Mouse (Mus musculus): ENCODE data around the gene Scgb1c1. TPM values are rescaled to one million over a fixed set of nuclear protein-coding genes. Genes with fewer than 3 reads are reported as not detected.
"Not testable (repeated sequence)": the region's sequence is repeated elsewhere in the genome, so short reads cannot be mapped to it uniquely, and the experiment has no call there.

Gene Scgb1c1
- polyA plus RNA-seq, 1 experiment from 2014 or later: not detected

GRCm38 (mm10) chr7:140881696-140882468, 36.5 kb downstream of the Scgb1c1 start, which contains the start of the genes Psmd13 and Sirt3:
Psmd13 (plus strand) TSS chr7:140881968.
Sirt3 (minus strand) TSS chr7:140882309.
- H3K27ac ChIP-seq (ENCODE audit: low read depth, low read length): peak within 1 kb of the TSS; percentile 87
- peak within 1 kb of the TSS; percentile 78 for H3K4me2 ChIP-seq
- peak; percentile 97 for ATAC-seq (replicated peaks; ENCODE audit: insufficient number of reproducible peaks, low FRiP score, low TSS enrichment)
- peaks cover 7% of the 10 kb centered on the region; the same call in 1 of the 2 replicates for H3K4me1 ChIP-seq (ENCODE audit: control insufficient read depth, insufficient read depth, low read length)
- peak within 1 kb of the TSS; percentile 72 for H3K9ac ChIP-seq (ENCODE audit: low read depth, low read length)
- H3K36me3 ChIP-seq (ENCODE audit: control insufficient read depth, insufficient read depth, low read length): 0 out of 2 replicates have a peak, but pooled peaks cover 3% of the 10 kb centered on the region
- under 1% methylated on average over 58 of the region's 59 CpGs for WGBS (ENCODE audit: insufficient replicate concordance)
- no peaks in the 10 kb centered on the region for H3K9me3 ChIP-seq (replicated peaks; ENCODE audit: control insufficient read depth, low read length)
- H3K4me3 ChIP-seq (ENCODE audit: low read depth, low read length): peak within 1 kb of the TSS; percentile 72
- no peaks in the 10 kb centered on the region for H3K27me3 ChIP-seq (ENCODE audit: control insufficient read depth, insufficient read depth, low read length)

GRCm38 (mm10) chr7:140882469-140882803, 37.1 kb downstream of the Scgb1c1 start:
- Histone ChIP-seq H3K27ac (ENCODE audit: low read depth, low read length) (peak overlapping the region; percentile 87; the same call in 1 of the 2 replicates), H3K9me3 (replicated peaks; ENCODE audit: control insufficient read depth, low read length) (no peaks in the 10 kb centered on the region), H3K4me1 (ENCODE audit: control insufficient read depth, insufficient read depth, low read length) (peaks cover 7% of the 10 kb centered on the region; the same call in 1 of the 2 replicates), H3K4me3 (ENCODE audit: low read depth, low read length) (peak overlapping the region; percentile 72), H3K27me3 (ENCODE audit: control insufficient read depth, insufficient read depth, low read length) (no peaks in the 10 kb centered on the region), H3K9ac (ENCODE audit: low read depth, low read length) (peak overlapping the region; percentile 72), H3K36me3 (ENCODE audit: control insufficient read depth, insufficient read depth, low read length) (0 out of 2 replicates have a peak, but pooled peaks cover 3% of the 10 kb centered on the region), H3K4me2 (peak overlapping the region; percentile 78)
- peak; percentile 29; the same call in 1 of the 2 replicates for ATAC-seq (replicated peaks; ENCODE audit: insufficient number of reproducible peaks, low FRiP score, low TSS enrichment)
- WGBS (ENCODE audit: insufficient replicate concordance): under 1% methylated on average over 12 of the region's 12 CpGs

- H3K9ac ChIP-seq (ENCODE audit: low read depth, low read length); ATAC-seq (replicated peaks; ENCODE audit: insufficient number of reproducible peaks, low FRiP score, low TSS enrichment); H3K4me2 ChIP-seq; H3K27me3 ChIP-seq (ENCODE audit: control insufficient read depth, insufficient read depth, low read length); H3K9me3 ChIP-seq (replicated peaks; ENCODE audit: control insufficient read depth, low read length); H3K4me3 ChIP-seq (ENCODE audit: low read depth, low read length); H3K4me1 ChIP-seq (ENCODE audit: control insufficient read depth, insufficient read depth, low read length); H3K27ac ChIP-seq (ENCODE audit: low read depth, low read length): not testable (repeated sequence)
- WGBS (ENCODE audit: insufficient replicate concordance): 95% methylated on average over 16 of the region's 16 CpGs
- H3K36me3 ChIP-seq (ENCODE audit: control insufficient read depth, insufficient read depth, low read length): peaks cover 20% of the 10 kb centered on the region
Measured at GRCm38 (mm10) chr7:140890636-140891035, 45.3 kb downstream of the Scgb1c1 start.

- H3K9me3 ChIP-seq (replicated peaks; ENCODE audit: control insufficient read depth, low read length): no peaks in the 10 kb centered on the region
- H3K4me3 ChIP-seq (ENCODE audit: low read depth, low read length): no peak overlapping the region
- H3K9ac ChIP-seq (ENCODE audit: low read depth, low read length): no peak overlapping the region
- no peak for ATAC-seq (replicated peaks; ENCODE audit: insufficient number of reproducible peaks, low FRiP score, low TSS enrichment)
- no peak overlapping the region for H3K4me2 ChIP-seq
- H3K27me3 ChIP-seq (ENCODE audit: control insufficient read depth, insufficient read depth, low read length): no peaks in the 10 kb centered on the region
- no peaks in the 10 kb centered on the region for H3K4me1 ChIP-seq (ENCODE audit: control insufficient read depth, insufficient read depth, low read length)
- H3K27ac ChIP-seq (ENCODE audit: low read depth, low read length): no peak overlapping the region
- H3K36me3 ChIP-seq (ENCODE audit: control insufficient read depth, insufficient read depth, low read length): peaks cover 29% of the 10 kb centered on the region
- WGBS (ENCODE audit: insufficient replicate concordance): 87% methylated on average over 7 of the region's 7 CpGs
Measured at GRCm38 (mm10) chr7:140894031-140894430, 48.7 kb downstream of the Scgb1c1 start.

- no peak overlapping the region for H3K4me2 ChIP-seq
- 93% methylated on average over 3 of the region's 3 CpGs for WGBS (ENCODE audit: insufficient replicate concordance)
- no peaks in the 10 kb centered on the region for H3K27me3 ChIP-seq (ENCODE audit: control insufficient read depth, insufficient read depth, low read length)
- H3K4me1 ChIP-seq (ENCODE audit: control insufficient read depth, insufficient read depth, low read length): no peaks in the 10 kb centered on the region
- H3K9ac ChIP-seq (ENCODE audit: low read depth, low read length): no peak overlapping the region
- no peak overlapping the region for H3K27ac ChIP-seq (ENCODE audit: low read depth, low read length)
- H3K36me3 ChIP-seq (ENCODE audit: control insufficient read depth, insufficient read depth, low read length): peaks cover 25% of the 10 kb centered on the region
- no peaks in the 10 kb centered on the region for H3K9me3 ChIP-seq (replicated peaks; ENCODE audit: control insufficient read depth, low read length)
- no peak overlapping the region for H3K4me3 ChIP-seq (ENCODE audit: low read depth, low read length)
- ATAC-seq (replicated peaks; ENCODE audit: insufficient number of reproducible peaks, low FRiP score, low TSS enrichment): no peak
Measured at GRCm38 (mm10) chr7:140894611-140895010, 49.3 kb downstream of the Scgb1c1 start.

Other genes with a start within 250 kb of the Scgb1c1 start
- not detected in 2 replicates for gene Olfr46, start 244.3 kb upstream of the Scgb1c1 start, polyA plus RNA-seq (2014; fragmentation: Nextera tagmentation; extraction: Ambion mirVana)
- gene Olfr61, start 216.6 kb upstream of the Scgb1c1 start, polyA plus RNA-seq (2014; fragmentation: Nextera tagmentation; extraction: Ambion mirVana): not detected in 2 replicates
- not detected in 2 replicates for gene Olfr53, start 199.1 kb upstream of the Scgb1c1 start, polyA plus RNA-seq (2014; fragmentation: Nextera tagmentation; extraction: Ambion mirVana)
- not detected in 2 replicates for gene Olfr539, start 185.6 kb upstream of the Scgb1c1 start, polyA plus RNA-seq (2014; fragmentation: Nextera tagmentation; extraction: Ambion mirVana)
- gene Olfr45, start 163.6 kb upstream of the Scgb1c1 start, polyA plus RNA-seq (2014; fragmentation: Nextera tagmentation; extraction: Ambion mirVana): not detected in 2 replicates
- not detected in 2 replicates for gene Olfr541, start 148.3 kb upstream of the Scgb1c1 start, polyA plus RNA-seq (2014; fragmentation: Nextera tagmentation; extraction: Ambion mirVana)
- not detected in 2 replicates for gene Cyp2e1, start 81.8 kb upstream of the Scgb1c1 start, polyA plus RNA-seq (2014; fragmentation: Nextera tagmentation; extraction: Ambion mirVana)
- 0.25 and 0.70 TPM in 2 replicates for gene Syce1, start 57.7 kb upstream of the Scgb1c1 start, polyA plus RNA-seq (2014; fragmentation: Nextera tagmentation; extraction: Ambion mirVana)
- 0.93 and 1.0 TPM in 2 replicates for gene Zfp941, start 23.4 kb upstream of the Scgb1c1 start, polyA plus RNA-seq (2014; fragmentation: Nextera tagmentation; extraction: Ambion mirVana)
- not detected in 2 replicates for gene Urah, start 10.5 kb upstream of the Scgb1c1 start, polyA plus RNA-seq (2014; fragmentation: Nextera tagmentation; extraction: Ambion mirVana)
- not detected in 2 replicates for gene Odf3, start 2.3 kb downstream of the Scgb1c1 start, polyA plus RNA-seq (2014; fragmentation: Nextera tagmentation; extraction: Ambion mirVana)
- not detected in 2 replicates for gene Gm45785, start 10.8 kb downstream of the Scgb1c1 start, polyA plus RNA-seq (2014; fragmentation: Nextera tagmentation; extraction: Ambion mirVana)
- 38.9 and 47.8 TPM in 2 replicates for gene Ric8a, start 11.4 kb downstream of the Scgb1c1 start, polyA plus RNA-seq (2014; fragmentation: Nextera tagmentation; extraction: Ambion mirVana)
- gene Bet1l, start 12.0 kb downstream of the Scgb1c1 start, polyA plus RNA-seq (2014; fragmentation: Nextera tagmentation; extraction: Ambion mirVana): 29.4 and 30.8 TPM in 2 replicates
- 102 and 139 TPM in 2 replicates for gene Psmd13, start 36.4 kb downstream of the Scgb1c1 start, polyA plus RNA-seq (2014; fragmentation: Nextera tagmentation; extraction: Ambion mirVana)
- 31.9 and 34.8 TPM in 2 replicates for gene Sirt3, start 36.8 kb downstream of the Scgb1c1 start, polyA plus RNA-seq (2014; fragmentation: Nextera tagmentation; extraction: Ambion mirVana)
- gene Cox8b, start 54.9 kb downstream of the Scgb1c1 start, polyA plus RNA-seq (2014; fragmentation: Nextera tagmentation; extraction: Ambion mirVana): 69.2 and 75.4 TPM in 2 replicates
- not detected in 2 replicates for gene Nlrp6, start 75.4 kb downstream of the Scgb1c1 start, polyA plus RNA-seq (2014; fragmentation: Nextera tagmentation; extraction: Ambion mirVana)
- gene Pgghg, start 95.8 kb downstream of the Scgb1c1 start, polyA plus RNA-seq (2014; fragmentation: Nextera tagmentation; extraction: Ambion mirVana): 11.1 and 12.0 TPM in 2 replicates
- 0.34 TPM in 1 of 2 replicates, not detected in the other for gene Ifitm5, start 104.7 kb downstream of the Scgb1c1 start, polyA plus RNA-seq (2014; fragmentation: Nextera tagmentation; extraction: Ambion mirVana)
- gene Gm45717, start 110.4 kb downstream of the Scgb1c1 start, polyA plus RNA-seq (2014; fragmentation: Nextera tagmentation; extraction: Ambion mirVana): 0.46 TPM in 1 of 2 replicates, not detected in the other
- gene Ifitm2, start 110.4 kb downstream of the Scgb1c1 start, polyA plus RNA-seq (2014; fragmentation: Nextera tagmentation; extraction: Ambion mirVana): 420 and 429 TPM in 2 replicates
- 4.8 and 7.6 TPM in 2 replicates for gene Ifitm1, start 121.7 kb downstream of the Scgb1c1 start, polyA plus RNA-seq (2014; fragmentation: Nextera tagmentation; extraction: Ambion mirVana)
- gene Ifitm3, start 165.2 kb downstream of the Scgb1c1 start, polyA plus RNA-seq (2014; fragmentation: Nextera tagmentation; extraction: Ambion mirVana): 32.5 and 36.2 TPM in 2 replicates
- gene Ifitm6, start 172.4 kb downstream of the Scgb1c1 start, polyA plus RNA-seq (2014; fragmentation: Nextera tagmentation; extraction: Ambion mirVana): 0.26 TPM in 1 of 2 replicates, not detected in the other
- not detected in 2 replicates for gene Gm17387, start 183.6 kb downstream of the Scgb1c1 start, polyA plus RNA-seq (2014; fragmentation: Nextera tagmentation; extraction: Ambion mirVana)
- gene B4galnt4, start 215.6 kb downstream of the Scgb1c1 start, polyA plus RNA-seq (2014; fragmentation: Nextera tagmentation; extraction: Ambion mirVana): 1.4 and 2.6 TPM in 2 replicates
- 0.67 and 0.68 TPM in 2 replicates for gene Pkp3, start 232.7 kb downstream of the Scgb1c1 start, polyA plus RNA-seq (2014; fragmentation: Nextera tagmentation; extraction: Ambion mirVana)